Mouse (Mus musculus): ENCODE results near the gene Kcnk16.

- TF ChIP-seq CTCF (IDR thresholded peaks at IDR 0.05; ENCODE audit: control insufficient read depth, insufficient read depth, insufficient read length) (no peak), MAX (IDR thresholded peaks at IDR 0.05) (no peak), USF1 (IDR thresholded peaks at IDR 0.05; ENCODE audit: low read depth) (no peak)
These were observed 34.6 kb downstream of the Kcnk16 start for GRCm38 (mm10) chr14:20234403-20234802.

All from C2C12 (cell line).